Mouse (Mus musculus): ENCODE data around the gene Mta3.
A peak's percentile ranks its signal among the peaks of the same experiment; 100 is the strongest.
"Not testable (repeated sequence)": the region's sequence is repeated elsewhere in the genome, so short reads cannot be mapped to it uniquely, and the experiment has no call there.

Mta3 gene

GRCm38 (mm10) chr17:83850458-83850857 is 144.5 kb downstream of the Mta3 start:
- peak; percentile 84 for DNase-seq (ENCODE audit: low spot score)

GRCm38 (mm10) chr17:83850864-83851263 is 144.9 kb downstream of the Mta3 start:
- no peak for DNase-seq (ENCODE audit: low spot score)

- no peak for DNase-seq (ENCODE audit: low spot score)
Measured at GRCm38 (mm10) chr17:83853831-83854230, 147.9 kb downstream of the Mta3 start.

- DNase-seq (ENCODE audit: low spot score), result no peak
Measured at GRCm38 (mm10) chr17:83854284-83854918, 148.4 kb downstream of the Mta3 start.

GRCm38 (mm10) chr17:83858413-83858812 is 152.4 kb downstream of the Mta3 start:
- DNase-seq (ENCODE audit: low spot score), result no peak

GRCm38 (mm10) chr17:83859639-83860038 is 153.7 kb downstream of the Mta3 start:
- no peak for DNase-seq (ENCODE audit: low spot score)

GRCm38 (mm10) chr17:83860224-83860623 is 154.3 kb downstream of the Mta3 start:
- no peak for DNase-seq (ENCODE audit: low spot score)

GRCm38 (mm10) chr17:83860968-83861367 is 155.0 kb downstream of the Mta3 start:
- DNase-seq (ENCODE audit: low spot score), result not testable (repeated sequence)

- DNase-seq (ENCODE audit: low spot score), result peak; percentile 97
Measured at GRCm38 (mm10) chr17:83861444-83862133, 155.6 kb downstream of the Mta3 start.

GRCm38 (mm10) chr17:83862134-83862881 is 156.3 kb downstream of the Mta3 start:
- DNase-seq (ENCODE audit: low spot score), result peak; percentile 65

- no peak for DNase-seq (ENCODE audit: low spot score)
Measured at GRCm38 (mm10) chr17:83865366-83865765, 159.4 kb downstream of the Mta3 start.

- peak; percentile 43 for DNase-seq (ENCODE audit: low spot score)
Measured at GRCm38 (mm10) chr17:83866582-83866981, 160.6 kb downstream of the Mta3 start.

GRCm38 (mm10) chr17:83870385-83870784 is 164.4 kb downstream of the Mta3 start:
- DNase-seq (ENCODE audit: low spot score), result no peak
